Mouse (Mus musculus) monocyte, adult 5-6 weeks (primary cell): ENCODE results near the gene Rybp. TPM values are rescaled to one million over a fixed set of nuclear protein-coding genes. Genes with fewer than 3 reads are reported as not detected.

Source experiments
- ATAC-seq: fragments of 153-309, 156-312 bp; replicated peaks from 2 replicates; pipeline ENCODE4 v1.8.0; 2017; ENCODE audit warnings: mild to moderate bottlenecking; ENCODE audit not compliant: low TSS enrichment, insufficient number of reproducible peaks, severe bottlenecking, poor library complexity, low FRiP score
- total RNA-seq: library from RNA; stranded (forward); fragments of 200-1000, 200-491, 200-594 nt; gene quantifications from 3 replicates; pipeline ENCODE4 v1.2.3, GENCODE M21; 2017

Rybp gene
- total RNA-seq, result 15.7 to 53.5 TPM (median 47.7 TPM) in 3 replicates

DNA sequence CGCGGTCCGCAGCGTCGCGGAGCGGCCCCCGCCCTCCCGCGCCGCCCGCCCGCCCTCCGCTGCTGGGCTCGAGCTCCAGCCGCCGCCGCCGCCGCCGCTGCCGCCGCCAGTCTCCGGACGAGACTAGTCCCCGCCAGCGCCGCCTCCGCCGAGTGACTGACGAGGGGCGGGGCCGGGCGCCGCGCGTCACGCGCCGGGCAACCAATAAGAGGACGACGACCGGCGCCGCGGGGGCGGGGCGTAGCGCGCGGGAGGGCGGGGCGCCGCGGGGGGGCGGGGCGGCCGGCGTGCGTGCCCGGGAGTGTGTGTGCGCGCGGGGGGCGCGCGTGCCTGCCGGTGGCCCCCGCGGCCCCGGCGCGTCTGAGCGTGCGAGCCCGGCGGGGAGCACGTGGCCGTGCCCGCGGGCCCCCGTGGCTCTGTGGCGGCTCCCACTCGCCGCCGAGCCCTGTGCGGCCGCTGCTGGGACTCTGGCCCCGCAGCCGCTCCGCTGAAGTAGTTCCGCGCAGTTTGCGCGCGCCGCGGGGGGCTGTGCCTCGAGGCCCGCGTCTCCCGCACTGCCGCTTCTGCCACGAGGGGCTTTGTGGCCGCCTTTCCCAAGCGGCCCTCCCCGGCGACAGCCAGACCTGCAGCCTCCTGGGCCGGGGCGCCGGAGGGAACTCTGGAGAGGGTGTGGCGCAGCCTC lies at the start of gene Rybp:
Rybp (minus strand) TSS at position 152 of the 682 bp plus-strand sequence.
- peak; percentile 66; the same call in 1 of the 2 replicates for ATAC-seq

DNA sequence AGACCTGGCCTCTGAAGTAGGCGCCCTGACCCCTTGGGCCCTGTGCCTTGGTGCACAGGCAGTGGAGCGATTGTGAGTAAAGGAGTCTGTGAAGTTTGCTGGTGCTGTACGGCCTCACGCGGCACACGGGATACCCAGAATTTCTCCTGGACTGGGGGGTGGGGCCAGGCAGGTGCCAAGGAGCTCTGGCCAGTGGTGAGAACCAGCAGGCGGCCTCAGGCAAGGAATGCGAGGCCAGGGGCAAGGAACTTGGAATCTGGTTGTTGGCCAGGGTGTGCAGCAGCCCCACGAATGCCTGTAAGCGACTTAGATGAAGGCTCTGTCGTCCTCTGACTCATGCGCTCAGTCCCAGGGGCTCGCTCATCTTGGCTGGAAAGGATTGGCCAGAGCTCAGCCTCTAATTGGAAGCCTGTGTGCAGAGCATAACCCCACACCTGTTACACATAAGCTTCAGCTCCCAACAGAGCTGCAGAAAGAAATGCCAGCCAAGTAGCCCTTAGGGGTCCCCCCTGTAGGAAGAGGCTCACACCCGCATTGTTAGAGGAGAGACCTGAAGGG lies 49.4 kb upstream of the Rybp start:
- ATAC-seq, result no peak

DNA sequence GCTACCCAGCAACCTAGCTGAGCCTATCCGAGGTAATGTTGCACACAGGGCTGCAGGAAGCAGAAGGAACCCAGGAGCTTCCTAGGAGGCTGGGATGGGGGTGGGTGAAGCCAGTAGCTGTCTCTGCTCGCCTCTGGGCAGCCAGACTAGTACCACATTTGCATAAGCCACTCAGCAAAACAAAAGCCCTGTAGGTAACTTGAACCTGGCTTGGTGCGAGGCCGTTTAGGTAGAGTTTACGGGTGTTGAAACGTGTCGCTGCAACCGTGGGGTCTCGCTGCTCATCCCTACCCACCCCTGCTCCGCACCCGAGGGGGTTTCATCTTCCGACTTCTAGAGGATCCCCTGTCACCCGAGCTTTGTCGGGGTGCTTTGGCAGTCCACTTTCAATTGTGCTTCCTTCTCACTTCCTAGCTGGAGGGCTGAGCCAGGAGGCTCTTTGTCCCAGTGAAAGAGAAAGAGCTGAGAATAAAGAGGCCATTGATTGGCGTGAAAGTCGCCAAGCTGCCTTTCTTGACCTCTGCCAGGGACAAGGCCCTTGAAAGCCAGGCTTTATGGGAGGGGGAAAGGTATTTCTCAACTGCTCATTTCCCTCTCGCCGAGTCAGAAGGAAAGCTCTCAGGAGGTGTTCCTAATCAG lies 48.3 kb upstream of the Rybp start:
- no peak for ATAC-seq

DNA sequence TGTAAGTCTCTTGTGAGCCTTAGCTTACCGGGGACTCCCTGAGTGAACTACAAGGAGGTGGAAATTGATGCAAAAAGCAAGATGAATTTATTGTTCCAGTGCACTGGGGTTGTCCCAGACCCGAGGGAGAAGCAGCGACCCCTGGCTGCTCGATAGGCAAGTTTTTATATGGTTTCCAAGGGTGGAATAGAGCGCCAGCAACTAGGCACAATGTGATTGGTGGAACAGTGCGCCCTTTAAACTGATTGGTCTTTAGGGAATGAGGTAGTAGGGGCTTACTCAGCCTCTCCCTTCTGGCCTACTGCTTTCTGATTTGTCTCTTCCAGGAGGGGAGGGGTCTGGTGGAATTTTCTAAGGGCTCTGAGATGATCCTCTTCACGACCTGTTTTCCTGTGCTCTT lies 46.5 kb upstream of the Rybp start:
- no peak for ATAC-seq

DNA sequence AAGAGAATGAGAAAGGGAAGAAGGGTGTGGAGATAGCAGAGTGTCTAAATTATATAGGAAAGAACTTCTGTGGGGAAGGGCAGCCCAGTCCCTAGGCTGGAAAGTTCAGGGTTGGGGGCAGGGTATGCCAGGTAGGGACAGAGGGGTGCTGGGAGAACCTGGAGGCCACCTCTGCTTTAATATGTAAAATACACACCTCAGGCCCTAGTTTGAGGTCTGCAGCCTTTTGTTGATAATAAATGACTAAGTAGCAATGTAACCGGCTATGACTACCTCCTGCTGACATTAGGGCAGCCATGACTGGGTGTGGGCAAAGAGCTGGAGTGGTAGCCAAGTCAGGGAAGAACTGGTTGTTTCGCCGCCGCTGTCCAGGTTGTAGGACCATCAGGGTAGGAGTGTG lies 45.2 kb upstream of the Rybp start:
- no peak for ATAC-seq

DNA sequence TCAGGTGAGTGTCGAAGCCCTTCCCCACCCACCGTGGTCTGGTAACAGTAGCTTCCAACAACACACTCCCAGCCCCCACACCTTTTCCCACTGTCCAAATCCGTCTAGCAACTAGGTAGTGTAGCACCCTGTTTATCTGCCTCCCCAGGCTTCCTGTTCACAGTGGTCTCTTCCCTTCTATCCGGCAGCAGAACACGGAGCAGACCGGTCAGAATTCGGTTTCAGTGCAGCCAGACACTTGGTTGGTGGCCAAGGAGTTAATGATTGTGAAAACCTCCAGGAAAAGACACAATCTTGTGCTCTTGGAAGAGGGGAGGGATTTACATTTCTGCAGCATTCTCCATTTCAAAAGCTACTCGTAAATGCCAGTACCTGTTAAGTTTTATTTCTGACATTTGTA lies 44.3 kb upstream of the Rybp start:
- no peak for ATAC-seq

DNA sequence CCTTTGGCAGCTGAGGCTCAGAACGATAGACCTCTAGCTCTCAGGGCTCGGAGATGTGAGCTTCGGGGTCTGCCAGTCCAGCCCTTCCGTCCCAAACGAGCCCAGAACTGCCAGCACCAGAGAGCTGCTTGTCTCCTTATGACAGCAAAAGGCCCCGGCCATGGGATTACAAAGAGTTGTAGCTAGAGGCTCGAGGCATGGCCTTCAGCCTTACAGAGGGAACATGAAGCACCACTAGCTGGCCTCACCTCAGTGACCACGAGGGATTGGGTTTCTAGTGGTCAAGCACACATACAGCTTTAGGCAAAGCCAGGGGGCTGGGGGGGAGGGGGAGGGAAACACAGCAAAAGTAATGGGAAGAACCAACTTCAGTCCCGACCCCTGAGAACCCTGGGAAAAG lies 43.8 kb upstream of the Rybp start:
- no peak for ATAC-seq

DNA sequence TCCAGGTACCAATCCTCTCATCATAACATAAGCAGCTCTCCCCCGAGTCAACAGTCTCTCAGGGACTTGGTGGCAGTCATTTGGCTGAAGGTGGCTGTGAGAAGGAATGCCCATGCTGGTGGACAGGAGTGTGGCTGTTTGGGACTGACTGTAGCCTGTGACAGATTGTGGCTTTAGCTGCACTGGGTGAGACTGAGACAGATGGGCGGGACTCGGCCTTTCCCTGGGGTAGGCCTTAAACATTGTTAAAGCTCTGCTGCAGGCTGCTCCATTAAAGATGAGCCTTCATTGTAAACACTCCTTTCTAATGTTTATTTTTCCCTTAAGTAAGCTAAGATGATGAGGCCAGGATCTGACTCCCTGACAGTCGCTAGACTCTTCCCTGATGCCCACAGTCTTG lies 42.3 kb upstream of the Rybp start:
- ATAC-seq, result no peak

DNA sequence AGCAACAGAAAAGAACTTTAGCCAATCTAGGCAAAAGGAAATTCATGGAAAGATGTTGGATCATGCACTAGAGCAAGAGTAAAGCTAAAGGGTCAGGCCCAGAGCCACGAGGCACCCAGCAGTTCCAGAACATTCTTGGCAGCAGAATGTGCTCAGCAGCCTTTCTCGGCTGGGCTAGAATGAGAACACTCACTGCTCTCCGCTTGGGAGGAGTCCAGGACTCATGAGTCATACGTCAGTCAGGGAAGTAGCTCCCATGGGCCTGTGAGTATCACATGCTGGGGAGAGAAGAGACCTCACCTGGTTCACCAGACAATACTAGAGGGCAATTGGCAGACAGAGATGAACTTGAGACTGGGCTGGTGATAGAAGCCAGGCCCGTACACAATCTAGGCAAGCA lies 39.8 kb upstream of the Rybp start:
- no peak for ATAC-seq

DNA sequence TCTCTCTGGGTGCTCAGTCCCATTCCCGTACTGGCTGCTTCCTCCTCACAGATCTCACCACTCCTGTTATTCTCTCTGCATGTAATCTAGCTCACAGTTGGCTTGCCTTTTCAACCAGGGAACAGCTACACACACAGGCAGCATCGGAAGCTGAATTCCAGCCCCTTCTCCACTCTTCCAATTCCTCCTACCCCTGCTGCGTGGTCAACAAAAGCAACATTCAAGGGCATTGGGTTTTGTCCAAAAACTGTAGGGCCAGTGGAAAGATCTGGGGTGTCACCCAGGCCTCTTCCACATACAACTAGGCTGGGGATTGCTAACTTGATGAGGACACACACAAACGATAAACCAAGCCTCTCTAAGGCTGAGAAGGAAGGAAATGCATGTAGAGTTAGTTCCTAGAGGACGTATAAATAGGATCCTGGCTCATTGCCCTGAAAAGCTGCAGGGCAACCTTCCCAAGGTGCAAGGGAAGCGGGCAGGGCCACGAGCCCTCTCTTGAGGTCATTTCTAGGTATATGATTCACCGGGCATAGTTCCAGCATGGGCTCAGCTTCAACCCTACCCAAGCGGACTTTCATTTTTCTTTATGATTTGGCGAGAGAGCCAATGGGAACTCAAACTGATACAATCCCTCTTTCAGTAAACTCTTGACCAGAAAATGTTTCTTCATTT lies 36.6 kb upstream of the Rybp start:
- ATAC-seq, result no peak

DNA sequence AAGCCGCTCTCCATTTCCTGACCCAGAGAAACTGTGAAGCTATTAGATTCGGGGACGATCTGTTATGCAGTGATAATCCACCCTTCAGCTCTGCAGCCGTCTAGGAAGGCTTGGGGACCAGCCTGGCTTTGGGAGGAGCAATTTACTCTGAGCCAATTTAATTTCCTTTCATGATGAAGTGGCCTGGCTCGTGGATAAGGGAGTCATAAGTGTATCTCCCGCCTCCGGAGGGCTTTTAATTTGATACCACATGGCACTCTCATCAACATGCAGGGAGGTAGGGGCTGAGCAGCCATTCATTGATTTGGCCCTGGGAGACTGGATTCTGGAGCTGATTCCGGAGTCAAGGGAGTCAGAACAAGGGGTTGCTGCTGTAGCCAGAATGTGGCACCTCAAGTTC lies 35.3 kb upstream of the Rybp start:
- no peak for ATAC-seq

DNA sequence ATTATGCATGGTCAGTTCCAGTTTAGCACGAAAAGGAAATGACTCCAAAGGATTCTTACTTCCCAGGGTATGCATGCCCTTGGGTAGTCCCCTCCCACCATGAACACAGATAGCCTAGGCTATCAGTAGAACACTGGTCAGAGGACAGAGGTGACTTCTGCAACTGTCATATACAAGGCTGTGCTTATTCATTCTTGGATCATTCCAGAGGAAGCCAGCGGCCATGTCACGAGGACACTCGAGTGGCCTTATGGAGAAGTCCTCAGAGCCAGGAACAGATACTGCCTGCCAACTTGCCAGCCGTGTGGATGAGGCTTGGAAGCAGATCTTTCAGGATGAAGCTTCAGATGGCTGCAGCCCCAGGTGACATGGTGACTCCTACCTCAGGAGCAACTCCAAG lies 34.9 kb upstream of the Rybp start:
- ATAC-seq, result no peak

DNA sequence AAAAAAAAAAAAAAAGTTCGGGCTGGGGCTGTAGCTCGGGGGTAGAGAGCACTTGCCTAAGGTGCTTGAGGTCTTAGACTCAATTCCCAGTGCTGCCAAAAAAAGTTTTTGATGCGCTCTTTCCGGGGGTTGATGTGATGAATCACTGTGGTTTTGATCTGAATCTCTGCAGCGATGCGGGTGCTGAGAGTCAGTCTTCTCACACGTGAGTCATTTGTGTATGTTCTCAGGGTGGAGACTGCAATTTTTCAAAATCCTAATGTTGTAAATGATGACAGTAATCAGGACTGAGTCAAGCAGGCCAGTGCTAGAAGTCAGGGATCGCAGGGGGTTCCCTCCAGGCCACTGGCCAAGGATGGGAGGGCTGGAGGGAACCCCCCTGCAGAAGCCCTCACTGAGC lies 26.9 kb upstream of the Rybp start:
- no peak for ATAC-seq

DNA sequence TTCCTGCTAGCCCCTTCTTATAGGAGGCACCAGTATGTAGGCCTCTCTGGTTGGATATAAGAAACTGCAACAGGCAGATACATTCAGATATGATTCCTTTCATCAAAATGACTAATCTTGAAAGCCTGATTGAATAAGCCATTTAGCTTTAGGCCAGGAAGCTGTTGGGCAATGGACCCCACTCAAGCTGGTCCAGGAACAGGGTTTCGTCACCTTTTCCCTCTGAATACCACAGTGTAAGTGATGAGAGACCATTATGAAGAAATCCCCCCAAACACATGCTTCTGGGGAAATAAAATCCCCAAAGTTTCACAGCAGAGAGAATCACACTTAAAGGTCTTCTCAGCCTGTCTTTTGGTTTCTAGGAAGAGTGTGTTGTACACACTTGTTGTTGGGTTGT lies 23.9 kb upstream of the Rybp start:
- no peak for ATAC-seq

DNA sequence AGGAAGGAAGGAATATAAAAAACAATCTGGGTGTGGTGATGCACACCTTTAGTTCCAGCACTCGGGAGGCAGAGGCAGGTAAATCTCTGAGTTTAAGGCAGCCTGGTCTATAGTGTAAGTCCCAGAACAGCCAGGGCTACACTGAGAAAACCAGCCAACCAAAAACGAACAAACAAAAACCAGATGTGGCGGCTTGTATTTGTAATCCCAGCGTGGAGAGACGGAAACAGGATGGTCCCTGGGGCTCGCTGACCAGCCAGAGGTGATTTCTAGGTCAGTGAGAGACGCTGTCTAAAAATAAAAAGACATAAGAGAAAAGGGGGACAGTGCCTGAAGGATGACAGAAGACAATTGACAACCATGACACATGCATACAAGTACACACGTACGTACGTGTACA lies 17.5 kb upstream of the Rybp start:
- no peak for ATAC-seq

DNA sequence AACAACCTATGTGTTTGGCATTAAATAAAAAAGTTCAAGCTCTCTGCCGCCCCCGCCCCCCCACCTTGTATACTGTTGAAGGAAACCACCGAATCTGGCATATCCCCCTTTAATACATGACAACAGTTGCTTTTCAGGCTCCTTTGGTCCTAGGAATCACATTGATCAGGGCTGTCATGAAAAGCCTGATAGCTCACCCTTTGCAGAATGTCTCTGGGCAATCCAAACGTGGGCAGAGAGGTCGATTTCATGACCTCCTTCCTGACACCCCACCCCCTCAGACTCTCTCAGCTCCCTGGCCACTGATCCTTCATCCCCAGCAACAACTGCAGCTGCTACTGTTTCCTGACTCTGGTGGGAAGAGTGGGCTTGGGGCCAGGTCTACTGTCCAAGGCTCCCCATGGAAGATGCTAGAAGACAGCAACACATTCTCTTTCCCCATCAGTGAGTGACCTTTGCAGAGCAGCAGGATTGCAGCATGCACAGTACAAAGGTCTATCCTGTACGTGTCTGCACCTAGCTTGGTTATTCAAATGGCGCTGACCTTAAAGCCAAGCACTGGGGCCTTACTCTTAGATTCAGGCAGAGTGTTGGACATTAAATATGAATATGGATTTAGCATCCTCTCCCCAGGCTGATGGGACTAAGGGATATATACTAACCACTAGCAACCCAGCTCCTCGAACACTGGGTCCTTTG lies 14.3 kb upstream of the Rybp start:
- ATAC-seq, result no peak

DNA sequence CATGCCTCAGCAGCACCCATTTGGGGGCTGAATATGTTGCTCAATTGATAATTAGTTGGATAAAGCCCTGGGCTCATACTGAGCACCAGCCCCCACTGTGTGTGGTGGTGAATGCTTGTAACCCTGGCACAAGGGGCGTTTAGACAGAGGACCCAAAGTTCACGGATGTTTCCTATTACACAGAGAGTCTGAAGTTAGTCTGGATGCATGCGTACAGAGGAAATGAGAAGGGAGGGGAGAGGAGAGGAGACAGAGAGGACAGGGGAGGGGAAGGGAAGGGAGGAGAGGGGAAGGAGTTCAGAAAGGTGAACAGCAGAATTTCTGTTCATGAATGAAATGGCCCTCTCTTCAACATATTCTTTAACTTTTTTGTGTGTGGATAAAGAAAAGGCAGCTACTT lies 13.5 kb upstream of the Rybp start:
- no peak for ATAC-seq

DNA sequence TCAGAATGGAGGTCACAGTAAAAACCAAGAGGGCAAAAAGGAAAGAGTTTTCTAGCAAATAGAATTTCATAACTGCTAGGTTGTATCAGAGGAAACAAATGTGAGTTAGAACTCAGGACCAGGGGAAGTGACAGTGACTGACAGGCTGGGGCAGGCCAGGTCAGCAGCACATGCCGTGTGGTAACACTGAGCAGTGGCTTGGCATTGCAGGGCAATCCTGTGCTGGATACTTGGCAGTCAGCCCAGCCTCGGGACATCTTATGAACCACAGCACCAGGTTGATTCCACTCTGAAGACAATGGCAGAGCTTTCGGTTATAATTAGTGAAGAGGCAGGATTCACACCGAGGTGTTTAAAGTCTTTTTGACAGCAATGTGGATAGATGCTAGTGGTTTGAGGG lies 11.7 kb upstream of the Rybp start:
- no peak for ATAC-seq

DNA sequence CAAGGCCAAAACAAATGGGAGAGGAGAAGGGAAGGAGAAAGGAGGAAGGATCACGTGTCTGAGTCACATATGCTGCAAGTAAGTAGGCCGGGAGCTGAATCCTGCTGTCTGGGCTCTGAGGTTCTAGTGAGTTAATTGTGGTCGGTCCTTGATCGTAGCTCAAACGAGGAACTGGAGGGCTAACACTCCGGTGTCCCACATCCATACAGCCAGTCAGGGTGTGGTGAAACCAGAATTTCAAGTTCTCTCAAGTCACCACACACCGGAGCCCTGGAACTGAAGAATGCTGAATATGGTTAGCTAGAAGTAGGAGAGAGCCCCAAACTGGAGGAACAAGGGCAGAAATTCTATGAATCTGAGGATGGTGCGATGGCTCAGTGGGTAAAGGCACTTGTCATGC lies 10.3 kb upstream of the Rybp start:
- no peak; the same call in 1 of the 2 replicates for ATAC-seq
